Mouse (Mus musculus): ENCODE measurements around the gene Nop9. TPM values are rescaled to one million over a fixed set of nuclear protein-coding genes. Genes with fewer than 3 reads are reported as not detected.

Nop9 gene
- polyA plus RNA-seq, 1 experiment: 36.4 TPM

DNA sequence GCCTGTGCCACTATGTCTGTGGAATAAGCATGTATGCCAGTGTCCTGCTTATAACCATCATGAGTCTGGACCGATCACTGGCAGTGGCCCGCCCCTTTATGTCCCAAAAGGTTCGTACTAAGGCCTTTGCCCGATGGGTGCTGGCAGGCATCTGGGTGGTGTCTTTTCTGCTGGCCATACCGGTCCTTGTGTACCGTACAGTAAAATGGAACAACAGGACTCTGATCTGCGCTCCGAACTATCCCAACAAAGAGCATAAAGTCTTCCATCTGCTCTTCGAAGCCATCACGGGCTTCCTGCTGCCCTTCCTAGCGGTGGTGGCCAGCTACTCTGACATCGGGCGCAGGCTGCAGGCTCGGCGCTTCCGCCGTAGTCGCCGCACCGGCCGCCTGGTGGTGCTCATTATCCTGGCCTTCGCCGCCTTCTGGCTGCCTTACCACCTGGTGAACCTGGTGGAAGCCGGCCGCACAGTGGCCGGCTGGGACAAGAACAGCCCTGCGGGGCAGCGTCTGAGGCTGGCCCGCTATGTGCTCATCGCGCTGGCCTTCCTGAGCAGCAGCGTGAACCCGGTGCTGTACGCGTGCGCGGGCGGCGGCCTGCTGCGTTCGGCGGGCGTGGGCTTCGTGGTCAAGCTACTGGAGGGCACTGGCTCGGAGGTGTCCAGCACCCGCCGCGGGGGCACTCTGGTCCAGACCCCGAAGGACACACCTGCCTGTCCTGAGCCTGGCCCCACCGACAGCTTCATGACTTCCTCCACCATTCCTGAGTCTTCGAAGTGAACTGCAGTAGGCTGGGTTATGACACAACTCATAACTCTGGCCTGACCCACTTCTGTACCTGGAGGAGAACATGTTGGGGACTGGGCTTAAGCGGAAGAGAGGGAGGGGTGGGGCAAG lies 22.3 kb downstream of the Nop9 start:
- Histone ChIP-seq H3K27ac (ENCODE audit: insufficient read depth, low read length) (peak overlapping the region; percentile 59), H3K4me1 (ENCODE audit: control insufficient read depth, insufficient read depth, low read length) (peaks cover 4% of the 10 kb centered on the region), H3K4me3 (ENCODE audit: insufficient read depth, low read length) (no peak overlapping the region)
- TF ChIP-seq CTCF (IDR thresholded peaks at IDR 0.05; ENCODE audit: borderline replicate concordance, insufficient read depth, low read length) (no peak), POLR2A (IDR thresholded peaks at IDR 0.05; ENCODE audit: low read depth, low read length) (no peak; the same call in 1 of the 2 replicates)

DNA sequence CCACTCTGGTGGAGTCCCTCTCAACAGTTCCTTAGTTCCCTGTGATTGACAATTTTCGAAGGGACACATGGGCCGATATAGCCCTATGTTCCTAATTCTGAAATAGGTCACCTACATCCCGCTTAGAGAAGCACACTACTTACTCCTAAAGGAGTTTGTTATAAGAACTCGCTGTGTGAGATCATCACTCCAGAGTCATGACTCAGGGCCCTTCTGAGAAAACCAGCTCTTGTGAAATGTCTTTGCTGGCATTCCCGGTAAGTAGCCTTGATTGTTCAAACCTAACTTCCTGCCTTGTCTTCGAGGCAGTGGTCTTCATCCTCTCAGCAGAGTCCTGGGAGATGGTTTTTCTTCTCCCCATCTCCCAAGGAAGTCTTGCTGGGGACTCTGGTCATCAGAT lies 23.1 kb downstream of the Nop9 start:
- TF ChIP-seq CTCF (IDR thresholded peaks at IDR 0.05; ENCODE audit: borderline replicate concordance, insufficient read depth, low read length) (no peak), POLR2A (IDR thresholded peaks at IDR 0.05; ENCODE audit: low read depth, low read length) (no peak)
- H3K4me1 ChIP-seq (ENCODE audit: control insufficient read depth, insufficient read depth, low read length): peaks cover 4% of the 10 kb centered on the region
- no peak overlapping the region for H3K4me3 ChIP-seq (ENCODE audit: insufficient read depth, low read length)
- peak overlapping the region; percentile 59 for H3K27ac ChIP-seq (ENCODE audit: insufficient read depth, low read length)

- Histone ChIP-seq H3K27ac (ENCODE audit: insufficient read depth, low read length) (peak overlapping the region; percentile 47; the same call in 1 of the 2 replicates), H3K4me1 (ENCODE audit: control insufficient read depth, insufficient read depth, low read length) (peaks cover 4% of the 10 kb centered on the region), H3K4me3 (ENCODE audit: insufficient read depth, low read length) (no peak overlapping the region)
- TF ChIP-seq POLR2A (IDR thresholded peaks at IDR 0.05; ENCODE audit: low read depth, low read length) (no peak), CTCF (IDR thresholded peaks at IDR 0.05; ENCODE audit: borderline replicate concordance, insufficient read depth, low read length) (no peak)
Observed at GRCm38 (mm10) chr14:55769087-55769703, 23.7 kb downstream of the Nop9 start.

GRCm38 (mm10) chr14:55776711-55777110 lies 31.2 kb downstream of the Nop9 start:
- Histone ChIP-seq H3K27ac (ENCODE audit: insufficient read depth, low read length) (no peak overlapping the region), H3K4me3 (ENCODE audit: insufficient read depth, low read length) (no peak overlapping the region), H3K4me1 (ENCODE audit: control insufficient read depth, insufficient read depth, low read length) (no peaks in the 10 kb centered on the region; the same call in 1 of the 2 replicates)
- TF ChIP-seq POLR2A (IDR thresholded peaks at IDR 0.05; ENCODE audit: low read depth, low read length) (no peak), CTCF (IDR thresholded peaks at IDR 0.05; ENCODE audit: borderline replicate concordance, insufficient read depth, low read length) (no peak)

GRCm38 (mm10) chr14:55777176-55777575 lies 31.7 kb downstream of the Nop9 start:
- Histone ChIP-seq H3K4me1 (ENCODE audit: control insufficient read depth, insufficient read depth, low read length) (no peaks in the 10 kb centered on the region; the same call in 1 of the 2 replicates), H3K4me3 (ENCODE audit: insufficient read depth, low read length) (no peak overlapping the region), H3K27ac (ENCODE audit: insufficient read depth, low read length) (no peak overlapping the region)
- no peak for TF ChIP-seq CTCF (IDR thresholded peaks at IDR 0.05; ENCODE audit: borderline replicate concordance, insufficient read depth, low read length)
- TF ChIP-seq POLR2A (IDR thresholded peaks at IDR 0.05; ENCODE audit: low read depth, low read length): no peak

DNA sequence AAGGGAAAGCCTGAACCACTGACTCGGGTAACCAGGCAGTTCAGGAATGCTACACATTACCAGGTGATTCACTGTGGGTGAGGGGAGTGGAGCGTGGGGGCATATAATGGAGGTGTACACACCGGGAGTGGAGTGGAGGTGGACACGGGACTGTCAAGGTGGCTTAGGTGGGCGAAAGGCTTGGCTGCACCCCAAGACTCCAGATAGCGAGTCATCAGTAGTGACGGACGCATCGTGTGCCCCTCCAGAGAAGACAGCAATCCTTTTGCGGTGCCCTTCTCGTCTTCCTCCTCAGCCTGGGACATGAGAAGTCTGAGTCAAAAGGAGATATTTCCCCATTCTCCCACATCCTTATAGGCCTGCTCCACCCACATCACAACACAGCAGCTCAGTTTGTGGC lies 32.3 kb downstream of the Nop9 start:
- no peaks in the 10 kb centered on the region; the same call in 1 of the 2 replicates for H3K4me1 ChIP-seq (ENCODE audit: control insufficient read depth, insufficient read depth, low read length)
- no peak for TF ChIP-seq POLR2A (IDR thresholded peaks at IDR 0.05; ENCODE audit: low read depth, low read length)
- TF ChIP-seq CTCF (IDR thresholded peaks at IDR 0.05; ENCODE audit: borderline replicate concordance, insufficient read depth, low read length): no peak

DNA sequence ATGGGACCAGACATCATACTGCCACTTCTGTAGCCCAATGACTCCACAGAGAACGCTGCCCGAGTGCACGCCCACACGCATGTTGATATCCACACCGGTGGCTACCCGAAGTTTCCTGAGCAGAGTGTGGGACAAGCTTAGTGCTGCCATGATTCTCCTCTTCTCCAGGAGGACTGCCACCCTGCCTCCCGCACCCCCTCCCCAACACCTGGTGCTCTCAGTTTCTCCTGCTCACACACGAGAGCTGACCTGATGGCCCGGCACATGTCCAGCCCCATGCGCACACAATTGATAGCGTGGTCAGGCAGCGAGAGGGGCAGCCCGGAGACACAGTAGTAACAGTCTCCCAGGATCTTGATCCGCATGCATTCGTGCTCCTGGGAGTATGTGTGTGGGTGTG lies 33.2 kb downstream of the Nop9 start:
- Histone ChIP-seq H3K27ac (ENCODE audit: insufficient read depth, low read length) (no peak overlapping the region), H3K4me3 (ENCODE audit: insufficient read depth, low read length) (no peak overlapping the region), H3K4me1 (ENCODE audit: control insufficient read depth, insufficient read depth, low read length) (peaks cover under 1% of the 10 kb centered on the region)
- TF ChIP-seq CTCF (IDR thresholded peaks at IDR 0.05; ENCODE audit: borderline replicate concordance, insufficient read depth, low read length) (no peak), POLR2A (IDR thresholded peaks at IDR 0.05; ENCODE audit: low read depth, low read length) (no peak)

More for the DNA sequence above, 32.3 kb downstream of the Nop9 start:
- H3K4me3 ChIP-seq (ENCODE audit: insufficient read depth, low read length): no peak overlapping the region
- no peak overlapping the region for H3K27ac ChIP-seq (ENCODE audit: insufficient read depth, low read length)

GRCm38 (mm10) chr14:55779656-55780055 lies 34.2 kb downstream of the Nop9 start:
- Histone ChIP-seq H3K27ac (ENCODE audit: insufficient read depth, low read length) (no peak overlapping the region), H3K4me1 (ENCODE audit: control insufficient read depth, insufficient read depth, low read length) (peaks cover 2% of the 10 kb centered on the region), H3K4me3 (ENCODE audit: insufficient read depth, low read length) (no peak overlapping the region)
- TF ChIP-seq CTCF (IDR thresholded peaks at IDR 0.05; ENCODE audit: borderline replicate concordance, insufficient read depth, low read length) (no peak), POLR2A (IDR thresholded peaks at IDR 0.05; ENCODE audit: low read depth, low read length) (no peak)

DNA sequence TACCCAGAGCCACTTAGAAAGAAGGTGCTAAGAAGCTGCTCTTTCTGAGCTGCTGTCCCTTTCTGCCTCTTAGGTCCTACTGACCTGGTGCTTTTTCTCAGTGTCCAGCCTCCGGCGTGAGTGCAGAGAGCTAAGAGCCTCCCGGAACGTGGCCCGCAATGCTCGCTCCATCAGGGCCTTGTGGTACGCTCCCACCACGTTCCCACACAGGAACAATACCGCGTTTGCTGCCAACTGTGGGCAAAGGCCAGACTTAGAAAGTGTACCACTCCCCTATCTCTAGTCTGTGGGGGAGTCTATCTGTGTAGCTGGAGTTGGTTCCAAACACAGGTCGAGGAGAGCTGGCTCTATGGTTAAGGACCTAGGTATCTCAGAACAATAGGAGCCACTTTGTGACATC lies 35.2 kb downstream of the Nop9 start:
- no peak overlapping the region for H3K27ac ChIP-seq (ENCODE audit: insufficient read depth, low read length)
- no peak for TF ChIP-seq POLR2A (IDR thresholded peaks at IDR 0.05; ENCODE audit: low read depth, low read length)
- TF ChIP-seq CTCF (IDR thresholded peaks at IDR 0.05; ENCODE audit: borderline replicate concordance, insufficient read depth, low read length): no peak
- H3K4me1 ChIP-seq (ENCODE audit: control insufficient read depth, insufficient read depth, low read length): peaks cover 2% of the 10 kb centered on the region
- H3K4me3 ChIP-seq (ENCODE audit: insufficient read depth, low read length): no peak overlapping the region

GRCm38 (mm10) chr14:55781310-55781709 lies 35.8 kb downstream of the Nop9 start:
- TF ChIP-seq CTCF (IDR thresholded peaks at IDR 0.05; ENCODE audit: borderline replicate concordance, insufficient read depth, low read length): peak; percentile 87
- 0 out of 2 replicates have a peak, but pooled peaks have one; percentile 22 for TF ChIP-seq POLR2A (IDR thresholded peaks at IDR 0.05; ENCODE audit: low read depth, low read length)
- H3K4me1 ChIP-seq (ENCODE audit: control insufficient read depth, insufficient read depth, low read length): peaks cover 2% of the 10 kb centered on the region
- H3K27ac ChIP-seq (ENCODE audit: insufficient read depth, low read length): no peak overlapping the region
- H3K4me3 ChIP-seq (ENCODE audit: insufficient read depth, low read length): no peak overlapping the region
